Mouse (Mus musculus) liver, adult 2 months (tissue): ENCODE measurements around the gene Fbxw11. TPM values are rescaled to one million over a fixed set of nuclear protein-coding genes. Genes with fewer than 3 reads are reported as not detected.
"Not testable (repeated sequence)": the region's sequence is repeated elsewhere in the genome, so short reads cannot be mapped to it uniquely, and the experiment has no call there.

Experiments
- DNase-seq: peaks from one replicate; pipeline ENCODE4 v3.0.0-alpha.2; 2011; ENCODE audit warnings: low read depth, low spot score; ENCODE audit errors: extremely low read depth
- H3K27ac ChIP-seq: fragments of 200-500 bp; replicated peaks from 2 replicates; pipeline ENCODE4 v1.5.1; 2012; ENCODE audit warnings: low read depth, mild to moderate bottlenecking, control low read depth, inconsistent platforms, low read length; ENCODE audit not compliant: insufficient read depth
- H3K27me3 ChIP-seq: fragments of 200-500 bp; 2 replicates; pipeline ENCODE4 v1.6.1; 2012; ENCODE audit warnings: mild to moderate bottlenecking, moderate library complexity, low read length, inconsistent platforms; ENCODE audit not compliant: control insufficient read depth, insufficient read depth
- H3K36me3 ChIP-seq: fragments of 200-500 bp; 2 replicates; pipeline ENCODE4 v1.6.1; 2012; ENCODE audit warnings: low read length, inconsistent platforms; ENCODE audit not compliant: control insufficient read depth, insufficient read depth
- H3K4me1 ChIP-seq: fragments of 200-500 bp; 2 replicates; pipeline ENCODE4 v1.6.1; 2011; ENCODE audit warnings: low read length; ENCODE audit not compliant: control insufficient read depth, insufficient read depth
- H3K4me3 ChIP-seq: fragments of 200-500 bp; 2 replicates; pipeline ENCODE4 v1.5.1; 2011; ENCODE audit warnings: low read depth, mild to moderate bottlenecking, control low read depth, low read length, moderate library complexity; ENCODE audit not compliant: insufficient read depth
- H3K79me2 ChIP-seq: fragments of 200-500 bp; 2 replicates; pipeline ENCODE4 v1.6.1; 2012; ENCODE audit warnings: inconsistent platforms, mild to moderate bottlenecking, low read length, moderate library complexity; ENCODE audit not compliant: control insufficient read depth, insufficient read depth
- H3K9ac ChIP-seq: fragments of 200-500 bp; 2 replicates; pipeline ENCODE4 v1.6.1; 2012; ENCODE audit warnings: low read depth, mild to moderate bottlenecking, control low read depth, inconsistent platforms, low read length
- CTCF ChIP-seq: fragments of 200-500 bp; IDR thresholded peaks from 2 replicates; pipeline ENCODE4 v1.5.1; 2011; ENCODE audit warnings: low read depth, low read length, control low read depth
- POLR2A ChIP-seq: fragments of 200-500 bp; IDR thresholded peaks from 2 replicates; pipeline ENCODE4 v1.6.1; 2011; ENCODE audit warnings: low read length, control low read depth; ENCODE audit not compliant: insufficient read depth; ENCODE audit errors: extremely low read depth
- WGBS: fragments of 180-500 bp; shearing (Covaris S2); methylation state at CpG from one replicate; pipeline ENCODE4 v1.1.7; 2018; 5-methylcytosine and 5-hydroxymethylcytosine counted together
- polyA plus RNA-seq: library from polyadenylated mRNA; depleted of rRNA; stranded (reverse); fragments of >200 nt; gene quantifications from 2 replicates; pipeline ENCODE4 v1.2.3, GENCODE M21; 2012
- total RNA-seq: library from RNA; depleted of rRNA; stranded (reverse); fragments of >200 nt; gene quantifications from 2 replicates; pipeline ENCODE4 v1.2.3, GENCODE M21; 2014

The Fbxw11 gene
- total and polyA plus RNA-seq, 2 experiments = 20.8 to 22.5 TPM

DNA sequence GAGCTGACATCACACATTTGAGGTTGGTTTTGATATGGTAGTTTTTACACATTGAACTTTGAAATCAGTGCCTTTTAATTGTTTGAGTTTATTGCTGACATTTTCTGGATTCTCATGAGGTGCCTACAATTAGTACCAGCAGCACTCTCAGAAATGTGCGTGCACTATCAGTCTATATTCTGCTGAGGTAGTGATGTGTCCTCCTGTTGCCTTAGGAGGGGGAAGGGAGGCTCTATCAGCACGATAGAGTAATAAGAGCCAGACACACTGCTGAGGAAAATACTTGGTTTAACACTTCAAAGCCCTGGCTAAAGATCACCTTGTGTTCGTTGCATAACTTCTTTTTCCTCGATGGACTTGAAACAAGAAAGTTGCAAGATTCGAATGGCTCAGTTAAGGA lies 73.4 kb downstream of the Fbxw11 start:
- H3K27me3 ChIP-seq = no peaks in the 10 kb centered on the region
- TF ChIP-seq CTCF (no peak), POLR2A (no peak)
- H3K4me1 ChIP-seq = peaks cover 2% of the 10 kb centered on the region; the same call in 1 of the 2 replicates
- no peak for DNase-seq
- no peak overlapping the region for H3K4me3 ChIP-seq
- H3K27ac ChIP-seq = no peak overlapping the region
- 77% methylated on average over 5 of the region's 5 CpGs for WGBS
- H3K9ac ChIP-seq = no peak overlapping the region
- H3K79me2 ChIP-seq = peaks cover 18% of the 10 kb centered on the region; the same call in 1 of the 2 replicates
- peaks cover 2% of the 10 kb centered on the region for H3K36me3 ChIP-seq

DNA sequence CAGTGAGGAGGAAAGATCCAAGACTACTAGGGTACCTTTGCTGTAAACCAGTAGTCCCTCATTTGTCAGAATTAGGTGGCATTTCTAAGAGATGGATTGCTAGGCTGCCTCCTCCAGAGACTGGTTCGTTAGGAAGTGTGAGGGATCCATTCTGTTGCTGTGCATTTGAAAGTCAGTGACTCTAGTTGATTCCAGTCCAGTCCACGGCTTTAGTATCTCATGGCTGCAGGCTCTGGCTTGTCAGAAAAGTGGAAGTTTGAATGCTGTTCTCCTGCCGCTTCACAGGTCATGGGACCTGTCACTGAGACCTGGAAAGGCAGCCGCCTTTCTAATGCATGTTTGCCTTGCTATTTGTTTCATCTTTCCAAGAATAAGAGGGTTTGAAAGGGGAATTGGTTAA lies 74.4 kb downstream of the Fbxw11 start:
- Histone ChIP-seq H3K27ac (no peak overlapping the region), H3K79me2 (peaks cover 18% of the 10 kb centered on the region; the same call in 1 of the 2 replicates), H3K4me1 (peaks cover 2% of the 10 kb centered on the region; the same call in 1 of the 2 replicates), H3K9ac (no peak overlapping the region), H3K4me3 (no peak overlapping the region), H3K36me3 (peaks cover 2% of the 10 kb centered on the region), H3K27me3 (no peaks in the 10 kb centered on the region)
- no peak for DNase-seq
- WGBS = 98% methylated on average over 4 of the region's 4 CpGs
- TF ChIP-seq CTCF (no peak), POLR2A (no peak)

DNA sequence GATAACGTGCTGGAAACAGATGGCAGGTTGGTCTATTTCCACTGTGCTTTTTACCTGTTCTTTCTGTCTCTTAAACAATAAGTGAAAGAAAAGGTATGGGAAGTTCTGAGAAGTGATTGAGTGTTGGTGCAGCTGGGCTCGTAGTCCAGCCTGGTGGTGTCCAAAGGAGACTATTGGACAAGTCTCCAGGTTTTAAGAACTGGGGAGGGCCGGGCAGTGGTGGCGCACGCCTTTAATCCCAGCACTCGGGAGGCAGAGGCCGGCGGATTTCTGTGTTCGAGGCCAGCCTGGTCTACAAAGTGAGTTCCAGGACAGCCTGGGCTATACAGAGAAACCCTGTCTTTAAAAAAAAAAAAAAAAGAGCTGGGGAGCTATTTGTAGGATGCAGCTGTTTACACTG lies 75.2 kb downstream of the Fbxw11 start:
- H3K36me3 ChIP-seq, H3K4me3 ChIP-seq, H3K9ac ChIP-seq, H3K4me1 ChIP-seq, H3K27me3 ChIP-seq, DNase-seq, H3K27ac ChIP-seq: not testable (repeated sequence)
- 97% methylated on average over 9 of the region's 9 CpGs for WGBS
- H3K79me2 ChIP-seq = peaks cover 18% of the 10 kb centered on the region; the same call in 1 of the 2 replicates

DNA sequence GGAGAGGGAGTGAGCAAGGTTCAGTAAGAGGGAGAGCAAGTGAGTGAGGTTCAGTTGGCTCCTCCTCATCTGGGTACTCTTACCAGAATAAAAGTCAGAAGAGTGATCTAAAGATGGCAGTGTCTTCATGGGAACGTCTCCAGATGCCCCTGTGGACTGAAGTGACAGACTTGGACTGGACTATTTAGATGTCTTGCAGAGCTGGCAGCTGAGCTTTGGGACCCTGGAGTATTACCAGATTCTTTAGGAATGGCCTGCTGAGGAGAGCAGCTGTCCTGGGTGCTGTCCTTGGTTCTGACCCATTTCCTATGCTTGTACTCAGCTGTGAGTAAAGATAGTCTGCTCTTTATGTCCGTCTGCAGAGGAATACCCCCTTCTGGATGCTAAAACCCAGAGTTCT lies 75.8 kb downstream of the Fbxw11 start:
- no peak for DNase-seq
- 86% methylated on average over 2 of the region's 2 CpGs for WGBS
- TF ChIP-seq POLR2A (no peak), CTCF (no peak)

DNA sequence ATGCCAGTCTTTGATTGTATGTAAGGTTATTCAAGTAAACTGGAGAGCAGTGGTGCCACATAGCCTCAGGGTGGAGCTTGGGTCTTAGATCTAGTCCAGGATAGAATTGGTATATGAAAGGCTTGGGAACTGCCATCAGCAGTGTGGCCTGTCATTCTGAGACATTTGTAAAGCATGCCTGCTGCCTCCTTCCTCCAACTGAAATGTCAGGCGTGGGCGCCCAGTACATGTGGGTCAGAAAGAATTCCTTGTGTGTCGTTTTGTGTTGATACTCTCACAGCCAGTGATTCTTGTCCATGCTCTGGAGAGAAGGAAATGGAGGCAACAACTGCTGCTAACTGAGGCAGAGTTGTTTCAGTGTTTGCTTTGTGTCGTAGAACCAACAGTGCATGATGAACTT lies 76.5 kb downstream of the Fbxw11 start:
- peaks cover 18% of the 10 kb centered on the region; the same call in 1 of the 2 replicates for H3K79me2 ChIP-seq
- no peak overlapping the region for H3K27ac ChIP-seq
- no peak for DNase-seq
- no peak overlapping the region for H3K4me3 ChIP-seq
- H3K4me1 ChIP-seq = peaks cover 2% of the 10 kb centered on the region; the same call in 1 of the 2 replicates
- no peak overlapping the region for H3K9ac ChIP-seq
- H3K27me3 ChIP-seq = no peaks in the 10 kb centered on the region
- 95% methylated on average over 4 of the region's 4 CpGs for WGBS
- TF ChIP-seq CTCF (no peak), POLR2A (no peak)
- peaks cover 8% of the 10 kb centered on the region for H3K36me3 ChIP-seq

More for the DNA sequence above, 75.8 kb downstream of the Fbxw11 start:
- Histone ChIP-seq H3K27me3 (no peaks in the 10 kb centered on the region), H3K36me3 (peaks cover 8% of the 10 kb centered on the region), H3K4me3 (no peak overlapping the region), H3K4me1 (peaks cover 2% of the 10 kb centered on the region; the same call in 1 of the 2 replicates), H3K9ac (no peak overlapping the region), H3K27ac (no peak overlapping the region), H3K79me2 (peaks cover 18% of the 10 kb centered on the region; the same call in 1 of the 2 replicates)

DNA sequence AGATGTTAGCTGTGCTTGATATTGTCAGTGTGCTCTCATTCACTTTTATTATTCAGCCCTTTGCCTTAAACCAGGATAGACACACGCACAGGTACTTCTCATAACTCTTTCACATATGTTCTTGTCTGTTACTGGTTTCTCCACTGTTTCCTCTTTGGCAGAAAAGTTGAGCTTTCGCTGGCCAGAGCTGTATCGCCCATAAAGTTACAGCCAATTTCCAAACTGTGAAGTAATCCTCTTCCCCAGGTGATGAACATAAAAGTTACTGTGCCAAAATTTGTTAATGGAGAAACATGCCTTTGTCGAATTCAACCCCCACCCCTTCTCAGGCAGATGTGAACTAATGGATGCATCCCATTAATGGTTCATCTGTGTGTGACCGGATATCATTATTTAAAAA lies 80.1 kb downstream of the Fbxw11 start:
- Histone ChIP-seq H3K27me3 (no peaks in the 10 kb centered on the region), H3K9ac (no peak overlapping the region), H3K4me3 (no peak overlapping the region), H3K27ac (no peak overlapping the region), H3K36me3 (peaks cover 17% of the 10 kb centered on the region; the same call in 1 of the 2 replicates), H3K79me2 (peaks cover 7% of the 10 kb centered on the region; the same call in 1 of the 2 replicates), H3K4me1 (no peaks in the 10 kb centered on the region; the same call in 1 of the 2 replicates)
- DNase-seq = no peak
- TF ChIP-seq POLR2A = no peak
- 88% methylated on average over 5 of the region's 5 CpGs for WGBS
